Mouse (Mus musculus): ENCODE data around the gene Tmco3. TPM values are rescaled to one million over a fixed set of nuclear protein-coding genes. Genes with fewer than 3 reads are reported as not detected.
"Not testable (repeated sequence)": the region's sequence is repeated elsewhere in the genome, so short reads cannot be mapped to it uniquely, and the experiment has no call there.

Tmco3 gene
- polyA plus RNA-seq, 1 experiment from 2014 or later = 40.4 TPM

- H3K9ac ChIP-seq = no peak overlapping the region
Observed at GRCm38 (mm10) chr8:13314922-13315321, 26.9 kb downstream of the Tmco3 start.

GRCm38 (mm10) chr8:13316671-13317070, 28.7 kb downstream of the Tmco3 start:
- no peak overlapping the region for H3K4me3 ChIP-seq
- no peaks in the 10 kb centered on the region for H3K4me1 ChIP-seq
- WGBS = 93% methylated on average over 10 of the region's 10 CpGs
- no peaks in the 10 kb centered on the region for H3K27me3 ChIP-seq
- H3K4me2 ChIP-seq = no peak overlapping the region
- H3K36me3 ChIP-seq (ENCODE audit: poor library complexity, severe bottlenecking) = peaks cover 73% of the 10 kb centered on the region
- ATAC-seq = no peak
- H3K9me3 ChIP-seq (replicated peaks) = no peaks in the 10 kb centered on the region
- no peak overlapping the region for H3K9ac ChIP-seq
- H3K27ac ChIP-seq = no peak overlapping the region

More at GRCm38 (mm10) chr8:13314922-13315321, 26.9 kb downstream of the Tmco3 start:
- Histone ChIP-seq H3K36me3 (ENCODE audit: poor library complexity, severe bottlenecking) (peaks cover 75% of the 10 kb centered on the region), H3K27ac (no peak overlapping the region), H3K4me3 (no peak overlapping the region), H3K4me2 (no peak overlapping the region), H3K27me3 (no peaks in the 10 kb centered on the region), H3K9me3 (replicated peaks) (no peaks in the 10 kb centered on the region), H3K4me1 (no peaks in the 10 kb centered on the region)
- no peak for ATAC-seq
- 82% methylated on average over 3 of the region's 3 CpGs for WGBS

- Histone ChIP-seq H3K27ac (no peak overlapping the region), H3K9ac (no peak overlapping the region), H3K4me1 (no peaks in the 10 kb centered on the region), H3K4me2 (no peak overlapping the region), H3K36me3 (ENCODE audit: poor library complexity, severe bottlenecking) (peaks cover 10% of the 10 kb centered on the region; the same call in 1 of the 2 replicates), H3K27me3 (no peaks in the 10 kb centered on the region), H3K9me3 (replicated peaks) (no peaks in the 10 kb centered on the region), H3K4me3 (no peak overlapping the region)
- ATAC-seq = no peak
- WGBS = 38% methylated on average over 5 of the region's 5 CpGs
Observed at GRCm38 (mm10) chr8:13326598-13326997, 38.6 kb downstream of the Tmco3 start.

GRCm38 (mm10) chr8:13334671-13335070, 46.7 kb downstream of the Tmco3 start:
- H3K4me3 ChIP-seq = no peak overlapping the region
- H3K9ac ChIP-seq = no peak overlapping the region
- H3K27ac ChIP-seq = no peak overlapping the region
- peaks cover 2% of the 10 kb centered on the region; the same call in 1 of the 2 replicates for H3K4me1 ChIP-seq
- H3K27me3 ChIP-seq = no peaks in the 10 kb centered on the region
- no peaks in the 10 kb centered on the region for H3K9me3 ChIP-seq (replicated peaks)
- no peak for ATAC-seq
- no peak overlapping the region for H3K4me2 ChIP-seq
- WGBS = 46% methylated on average over 1 of the region's 1 CpGs
- H3K36me3 ChIP-seq (ENCODE audit: poor library complexity, severe bottlenecking) = no peaks in the 10 kb centered on the region

- H3K4me3 ChIP-seq; H3K27ac ChIP-seq; H3K4me2 ChIP-seq; ATAC-seq; H3K27me3 ChIP-seq; H3K9me3 ChIP-seq (replicated peaks); H3K9ac ChIP-seq: not testable (repeated sequence)
- Histone ChIP-seq H3K36me3 (ENCODE audit: poor library complexity, severe bottlenecking) (peaks cover 20% of the 10 kb centered on the region), H3K4me1 (peaks cover 20% of the 10 kb centered on the region)
- 93% methylated on average over 6 of the region's 6 CpGs for WGBS
Observed at GRCm38 (mm10) chr8:13337245-13337644, 49.3 kb downstream of the Tmco3 start.

GRCm38 (mm10) chr8:13337678-13338077, 49.7 kb downstream of the Tmco3 start:
- 80% methylated on average over 3 of the region's 3 CpGs for WGBS
- Histone ChIP-seq H3K27ac (peak overlapping the region; percentile 48), H3K9me3 (replicated peaks) (no peaks in the 10 kb centered on the region), H3K4me2 (peak overlapping the region; percentile 87), H3K27me3 (no peaks in the 10 kb centered on the region), H3K9ac (peak overlapping the region; percentile 97; the same call in 1 of the 2 replicates), H3K4me1 (peaks cover 20% of the 10 kb centered on the region), H3K4me3 (peak overlapping the region; percentile 88), H3K36me3 (ENCODE audit: poor library complexity, severe bottlenecking) (peaks cover 25% of the 10 kb centered on the region)
- no peak for ATAC-seq

- Histone ChIP-seq H3K4me2 (peak within 1 kb of the TSS; percentile 87), H3K36me3 (ENCODE audit: poor library complexity, severe bottlenecking) (peaks cover 31% of the 10 kb centered on the region), H3K9me3 (replicated peaks) (no peaks in the 10 kb centered on the region), H3K9ac (peak within 1 kb of the TSS; percentile 97), H3K4me1 (peaks cover 20% of the 10 kb centered on the region), H3K27me3 (no peaks in the 10 kb centered on the region), H3K4me3 (peak within 1 kb of the TSS; percentile 88), H3K27ac (peak within 1 kb of the TSS; percentile 70)
- peak; percentile 95 for ATAC-seq
- WGBS = 2% methylated on average over 54 of the region's 72 CpGs
Observed at GRCm38 (mm10) chr8:13338255-13338860, 50.4 kb downstream of the Tmco3 start, which contains the start of gene Tfdp1. Tfdp1 (plus strand) TSS chr8:13338751.

GRCm38 (mm10) chr8:13338901-13339645, 51.1 kb downstream of the Tmco3 start:
- Histone ChIP-seq H3K27ac (peak overlapping the region; percentile 70), H3K9ac (peak overlapping the region; percentile 97), H3K27me3 (no peaks in the 10 kb centered on the region), H3K4me2 (peak overlapping the region; percentile 87), H3K4me1 (peaks cover 20% of the 10 kb centered on the region), H3K9me3 (replicated peaks) (no peaks in the 10 kb centered on the region), H3K36me3 (ENCODE audit: poor library complexity, severe bottlenecking) (peaks cover 39% of the 10 kb centered on the region), H3K4me3 (peak overlapping the region; percentile 88)
- peak; percentile 53 for ATAC-seq
- WGBS = under 1% methylated on average over 28 of the region's 70 CpGs

GRCm38 (mm10) chr8:13339646-13339990, 51.6 kb downstream of the Tmco3 start:
- no peaks in the 10 kb centered on the region for H3K27me3 ChIP-seq
- no peak overlapping the region for H3K27ac ChIP-seq
- H3K36me3 ChIP-seq (ENCODE audit: poor library complexity, severe bottlenecking) = peaks cover 44% of the 10 kb centered on the region
- peak overlapping the region; percentile 97 for H3K9ac ChIP-seq
- 4% methylated on average over 11 of the region's 11 CpGs for WGBS
- no peak for ATAC-seq
- H3K4me3 ChIP-seq = peak overlapping the region; percentile 88
- H3K4me1 ChIP-seq = peaks cover 20% of the 10 kb centered on the region
- H3K4me2 ChIP-seq = peak overlapping the region; percentile 87
- no peaks in the 10 kb centered on the region for H3K9me3 ChIP-seq (replicated peaks)

- Histone ChIP-seq H3K36me3 (ENCODE audit: poor library complexity, severe bottlenecking) (peaks cover 53% of the 10 kb centered on the region), H3K4me1 (peaks cover 20% of the 10 kb centered on the region), H3K4me2 (peak overlapping the region; percentile 87), H3K27me3 (no peaks in the 10 kb centered on the region), H3K27ac (no peak overlapping the region), H3K9ac (peak overlapping the region; percentile 97), H3K4me3 (0 out of 2 replicates have a peak overlapping the region, but pooled peaks have one; percentile 88), H3K9me3 (replicated peaks) (no peaks in the 10 kb centered on the region)
- WGBS = 86% methylated on average over 8 of the region's 8 CpGs
- no peak for ATAC-seq
Observed at GRCm38 (mm10) chr8:13340650-13341049, 52.7 kb downstream of the Tmco3 start.

- WGBS = 90% methylated on average over 2 of the region's 2 CpGs
- no peak overlapping the region for H3K4me2 ChIP-seq
- peaks cover 70% of the 10 kb centered on the region for H3K36me3 ChIP-seq (ENCODE audit: poor library complexity, severe bottlenecking)
Observed at GRCm38 (mm10) chr8:13342340-13342739, 54.4 kb downstream of the Tmco3 start.

GRCm38 (mm10) chr8:13343134-13343533, 55.1 kb downstream of the Tmco3 start:
- Histone ChIP-seq H3K27ac (no peak overlapping the region), H3K27me3 (no peaks in the 10 kb centered on the region), H3K9ac (no peak overlapping the region), H3K9me3 (replicated peaks) (no peaks in the 10 kb centered on the region), H3K4me2 (no peak overlapping the region), H3K4me1 (peaks cover 20% of the 10 kb centered on the region), H3K4me3 (no peak overlapping the region), H3K36me3 (ENCODE audit: poor library complexity, severe bottlenecking) (peaks cover 78% of the 10 kb centered on the region)
- 94% methylated on average over 4 of the region's 4 CpGs for WGBS
- no peak for ATAC-seq

More at GRCm38 (mm10) chr8:13342340-13342739, 54.4 kb downstream of the Tmco3 start:
- Histone ChIP-seq H3K27ac (no peak overlapping the region), H3K9me3 (replicated peaks) (no peaks in the 10 kb centered on the region), H3K27me3 (no peaks in the 10 kb centered on the region), H3K4me3 (no peak overlapping the region), H3K9ac (no peak overlapping the region), H3K4me1 (peaks cover 20% of the 10 kb centered on the region)
- no peak for ATAC-seq
